Mouse (Mus musculus) embryonic fibroblast, embryonic 13.5 days (primary cell): ENCODE results near the gene Gm17783.

Experiments used
- CTCF ChIP-seq: IDR thresholded peaks from 2 replicates; pipeline ENCODE4 v1.5.1; 2011; ENCODE audit warnings: mild to moderate bottlenecking, control low read depth, low read length, moderate library complexity, borderline replicate concordance; ENCODE audit not compliant: insufficient read depth
- POLR2A ChIP-seq: IDR thresholded peaks from 2 replicates; pipeline ENCODE4 v1.6.1; 2011; ENCODE audit warnings: low read depth, mild to moderate bottlenecking, control low read depth, low read length, moderate library complexity

DNA sequence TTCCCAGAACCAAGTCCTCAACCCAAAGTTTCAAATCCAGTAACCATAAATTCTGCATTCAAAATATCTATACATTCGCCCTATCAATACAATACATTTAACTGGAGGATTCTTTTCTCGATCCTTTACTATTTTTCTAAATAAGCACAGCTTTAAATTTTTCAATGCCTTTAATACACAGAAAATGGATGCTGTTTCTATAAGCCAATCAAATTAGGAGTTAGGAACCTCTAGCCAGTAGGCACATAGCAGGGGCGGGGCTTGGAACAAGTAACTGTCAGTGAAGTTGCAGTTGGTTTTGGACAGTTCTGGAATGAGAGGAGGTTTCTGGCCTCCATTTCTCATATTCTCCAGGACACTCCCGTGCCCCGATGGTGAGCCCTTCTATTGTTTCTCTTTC, 3.2 kb upstream of the Gm17783 start, which contains the start of gene Slc9c1:
- TF ChIP-seq CTCF (no peak), POLR2A (no peak)
